Mouse (Mus musculus) kidney, adult 2 months (tissue): ENCODE data around the gene Olfr1180.

ENCODE experiments used
- CTCF ChIP-seq: fragments of 200-500 bp; conservative IDR thresholded peaks from 2 replicates; pipeline ENCODE4 v1.5.1; 2011; ENCODE audit warnings: low read depth, mild to moderate bottlenecking, control low read depth, low read length, moderate library complexity, mixed read lengths; ENCODE audit not compliant: insufficient read depth, insufficient read length
- POLR2A ChIP-seq: fragments of 200-500 bp; IDR thresholded peaks from one replicate; pipeline ENCODE4 v1.6.1; 2011; ENCODE audit warnings: low read depth, low read length, control low read depth

GRCm38 (mm10) chr2:88419051-88419450 is at the start of gene Olfr1180:
- TF ChIP-seq POLR2A: no peak
- no peak for TF ChIP-seq CTCF
